Mouse (Mus musculus): ENCODE measurements around the gene Dpep2nb.
"Not testable (repeated sequence)": the region's sequence is repeated elsewhere in the genome, so short reads cannot be mapped to it uniquely, and the experiment has no call there.

Dpep2nb gene

GRCm38 (mm10) chr8:106006413-106006812 lies 638 bp upstream of the Dpep2nb start:
- no peak for DNase-seq (ENCODE audit: low spot score)

GRCm38 (mm10) chr8:106004538-106005207 lies 1.1 kb downstream of the Dpep2nb start:
- DNase-seq (ENCODE audit: low spot score): no peak

- no peak for DNase-seq (ENCODE audit: low spot score)
Measured at GRCm38 (mm10) chr8:106001908-106002307, 3.9 kb downstream of the Dpep2nb start.

- no peak for DNase-seq (ENCODE audit: low spot score)
Measured at GRCm38 (mm10) chr8:105998971-105999370, 6.8 kb downstream of the Dpep2nb start.

- DNase-seq (ENCODE audit: low spot score): no peak
Measured at GRCm38 (mm10) chr8:105996359-105996758, 9.4 kb downstream of the Dpep2nb start.

- DNase-seq (ENCODE audit: low spot score): no peak
Measured at GRCm38 (mm10) chr8:105993226-105993625, 12.5 kb downstream of the Dpep2nb start.

- DNase-seq (ENCODE audit: low spot score): no peak
Measured at GRCm38 (mm10) chr8:105992499-105992898, 13.3 kb downstream of the Dpep2nb start.

- DNase-seq (ENCODE audit: low spot score): no peak
Measured at GRCm38 (mm10) chr8:105991546-105991945, 14.2 kb downstream of the Dpep2nb start.

GRCm38 (mm10) chr8:105990856-105991387 lies 14.9 kb downstream of the Dpep2nb start, which contains the start of gene Dus2:
Dus2 (plus strand) TSS chr8:105991337.
- DNase-seq (ENCODE audit: low spot score): peak; percentile 94

GRCm38 (mm10) chr8:105988546-105988945 lies 17.2 kb downstream of the Dpep2nb start:
- DNase-seq (ENCODE audit: low spot score): no peak

- not testable (repeated sequence) for DNase-seq (ENCODE audit: low spot score)
Measured at GRCm38 (mm10) chr8:105983406-105983805, 22.4 kb downstream of the Dpep2nb start.

GRCm38 (mm10) chr8:105981146-105981545 lies 24.6 kb downstream of the Dpep2nb start:
- no peak for DNase-seq (ENCODE audit: low spot score)

GRCm38 (mm10) chr8:105979325-105979724 lies 26.4 kb downstream of the Dpep2nb start, which contains the start of gene Dpep3:
Dpep3 (minus strand) TSS chr8:105979429.
- DNase-seq (ENCODE audit: low spot score): no peak

GRCm38 (mm10) chr8:105975363-105975762 lies 30.4 kb downstream of the Dpep2nb start:
- DNase-seq (ENCODE audit: low spot score): peak; percentile 36

- no peak for DNase-seq (ENCODE audit: low spot score)
Measured at GRCm38 (mm10) chr8:105971019-105971720, 34.6 kb downstream of the Dpep2nb start.

- no peak for DNase-seq (ENCODE audit: low spot score)
Measured at GRCm38 (mm10) chr8:105969367-105969766, 36.4 kb downstream of the Dpep2nb start.

- peak; percentile 69 for DNase-seq (ENCODE audit: low spot score)
Measured at GRCm38 (mm10) chr8:105966692-105967311, 39.0 kb downstream of the Dpep2nb start.

GRCm38 (mm10) chr8:105965905-105966341 lies 39.9 kb downstream of the Dpep2nb start, which contains the start of gene Slc12a4:
Slc12a4 (minus strand) TSS chr8:105966097.
- peak; percentile 69 for DNase-seq (ENCODE audit: low spot score)

- peak; percentile 41 for DNase-seq (ENCODE audit: low spot score)
Measured at GRCm38 (mm10) chr8:105965266-105965904, 40.4 kb downstream of the Dpep2nb start.

GRCm38 (mm10) chr8:105964506-105965265 lies 41.1 kb downstream of the Dpep2nb start:
- DNase-seq (ENCODE audit: low spot score): no peak

- no peak for DNase-seq (ENCODE audit: low spot score)
Measured at GRCm38 (mm10) chr8:105961536-105961935, 44.2 kb downstream of the Dpep2nb start.

Measured in embryo, embryonic 10 days (tissue).